Mouse (Mus musculus) stomach, embryonic 16.5 days (tissue): ENCODE measurements around the gene Akr1a1. TPM values are rescaled to one million over a fixed set of nuclear protein-coding genes. Genes with fewer than 3 reads are reported as not detected.

Source experiments
- ATAC-seq: fragments of 200-750 bp; cut with Nextera tagmentation; 2 replicates; pipeline ENCODE4 v1.8.0; 2017; ENCODE audit warnings: moderate number of reproducible peaks, moderate TSS enrichment; ENCODE audit not compliant: insufficient read depth, low FRiP score
- H3K27ac ChIP-seq: fragments of 300-500 bp; sonication (generic); 2 replicates; pipeline ENCODE4 v1.5.1; 2014; ENCODE audit warnings: low read length
- H3K27me3 ChIP-seq: fragments of 300-500 bp; sonication (generic); 2 replicates; pipeline ENCODE4 v1.6.1; 2014; ENCODE audit warnings: low read length, control low read depth, mixed read lengths; ENCODE audit not compliant: control insufficient read depth, insufficient read depth
- H3K36me3 ChIP-seq: fragments of 300-500 bp; sonication (generic); 2 replicates; pipeline ENCODE4 v1.6.1; 2014; ENCODE audit warnings: low read length; ENCODE audit not compliant: control insufficient read depth, insufficient read depth
- H3K4me1 ChIP-seq: fragments of 300-500 bp; sonication (generic); 2 replicates; pipeline ENCODE4 v1.6.1; 2014; ENCODE audit warnings: low read length, control low read depth, mixed read lengths; ENCODE audit not compliant: control insufficient read depth, insufficient read depth
- H3K4me2 ChIP-seq: fragments of 300-500 bp; sonication (generic); 2 replicates; pipeline ENCODE4 v1.6.1; 2014; ENCODE audit warnings: low read depth, low read length, mixed read lengths
- H3K4me3 ChIP-seq: fragments of 300-500 bp; sonication (generic); replicated peaks from 2 replicates; pipeline ENCODE4 v1.5.1; 2014; ENCODE audit warnings: mild to moderate bottlenecking, low read length
- H3K9ac ChIP-seq: fragments of 300-500 bp; sonication (generic); 2 replicates; pipeline ENCODE4 v1.6.1; 2014; ENCODE audit warnings: low read length
- H3K9me3 ChIP-seq: fragments of 300-500 bp; sonication (generic); replicated peaks from 2 replicates; pipeline ENCODE4 v1.6.1; 2016; ENCODE audit warnings: low read length, control low read depth; ENCODE audit not compliant: control insufficient read depth
- WGBS: fragments of 180-500 bp; shearing (Covaris S2); extraction: QIAGEN DNeasy Blood & Tissue Kit; methylation state at CpG from one replicate; pipeline ENCODE4 v1.1.7; 2014; 5-methylcytosine and 5-hydroxymethylcytosine counted together
- polyA plus RNA-seq: library from polyadenylated mRNA; unstranded; fragments of >200 nt; fragmentation: Nextera tagmentation; extraction: Ambion mirVana; gene quantifications from 2 replicates; pipeline ENCODE4 v1.2.1, GENCODE M21; 2015

Akr1a1 gene
- polyA plus RNA-seq, 1 experiment from 2014 or later: 784 TPM

DNA sequence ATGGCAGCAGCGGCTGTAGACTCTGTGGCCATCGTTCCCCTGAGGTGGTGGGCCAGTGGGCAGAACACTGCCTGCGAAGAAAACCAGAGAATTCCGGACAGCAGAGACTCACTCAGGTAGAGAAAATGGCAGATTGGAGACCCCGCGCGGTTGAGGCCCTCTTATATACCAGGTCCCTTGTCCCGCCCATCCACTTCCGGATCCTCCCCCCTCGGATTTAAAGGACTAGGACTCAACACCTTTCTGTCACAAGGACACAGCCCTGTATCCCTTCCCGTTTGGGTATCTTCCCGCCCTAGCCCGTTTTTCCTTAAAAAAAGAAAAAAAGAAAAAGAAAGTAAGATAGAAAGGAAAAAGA lies 24.1 kb downstream of the Akr1a1 start:
- Histone ChIP-seq H3K4me2 (peak overlapping the region; percentile 67), H3K4me1 (peaks cover 14% of the 10 kb centered on the region; the same call in 1 of the 2 replicates), H3K36me3 (no peaks in the 10 kb centered on the region), H3K9ac (peak overlapping the region; percentile 88), H3K9me3 (no peaks in the 10 kb centered on the region), H3K4me3 (peak overlapping the region; percentile 98), H3K27ac (peak overlapping the region; percentile 95), H3K27me3 (no peaks in the 10 kb centered on the region)
- 0% methylated on average over 13 of the region's 13 CpGs for WGBS
- peak; percentile 92 for ATAC-seq

DNA sequence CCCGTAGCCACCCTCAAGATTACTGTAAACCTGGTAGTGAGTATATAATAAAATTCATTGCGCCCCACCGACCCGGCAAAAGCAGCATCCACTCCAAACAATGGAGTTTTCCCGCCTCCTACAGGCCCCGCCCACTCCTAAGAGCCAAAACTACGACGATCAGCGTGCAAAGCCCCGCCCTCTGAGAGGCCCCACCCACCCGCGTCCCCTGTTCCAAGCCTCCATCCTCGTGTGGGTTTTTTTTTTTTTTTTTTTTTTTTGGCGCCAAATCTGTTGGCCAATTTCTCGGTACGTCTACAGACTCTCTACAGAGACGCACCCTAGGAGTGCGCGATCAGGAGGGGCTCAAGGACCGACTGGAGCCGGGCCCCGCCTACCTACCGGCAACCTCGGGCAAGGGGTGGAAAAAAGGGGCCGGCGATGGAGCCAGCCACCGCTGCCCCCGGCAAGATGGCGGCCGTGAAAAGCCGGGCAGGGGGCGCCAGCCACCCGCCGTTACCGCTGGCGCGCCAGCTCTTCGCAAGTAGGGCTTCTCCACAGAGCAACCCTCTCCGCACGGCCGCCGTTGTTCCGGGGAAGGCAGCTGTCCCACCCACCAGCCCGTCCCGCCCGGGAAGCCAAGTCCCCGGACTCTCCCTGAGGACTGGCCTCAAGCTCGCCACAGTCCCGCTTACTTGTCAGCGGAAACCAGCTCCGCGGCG lies 24.7 kb downstream of the Akr1a1 start:
- WGBS: under 1% methylated on average over 53 of the region's 53 CpGs
- no peaks in the 10 kb centered on the region for H3K27me3 ChIP-seq
- no peaks in the 10 kb centered on the region for H3K36me3 ChIP-seq
- H3K27ac ChIP-seq: peak overlapping the region; percentile 95
- ATAC-seq: peak; percentile 87
- H3K4me2 ChIP-seq: peak overlapping the region; percentile 67
- peak overlapping the region; percentile 88 for H3K9ac ChIP-seq
- no peaks in the 10 kb centered on the region for H3K9me3 ChIP-seq
- peak overlapping the region; percentile 98 for H3K4me3 ChIP-seq
- peaks cover 14% of the 10 kb centered on the region; the same call in 1 of the 2 replicates for H3K4me1 ChIP-seq

DNA sequence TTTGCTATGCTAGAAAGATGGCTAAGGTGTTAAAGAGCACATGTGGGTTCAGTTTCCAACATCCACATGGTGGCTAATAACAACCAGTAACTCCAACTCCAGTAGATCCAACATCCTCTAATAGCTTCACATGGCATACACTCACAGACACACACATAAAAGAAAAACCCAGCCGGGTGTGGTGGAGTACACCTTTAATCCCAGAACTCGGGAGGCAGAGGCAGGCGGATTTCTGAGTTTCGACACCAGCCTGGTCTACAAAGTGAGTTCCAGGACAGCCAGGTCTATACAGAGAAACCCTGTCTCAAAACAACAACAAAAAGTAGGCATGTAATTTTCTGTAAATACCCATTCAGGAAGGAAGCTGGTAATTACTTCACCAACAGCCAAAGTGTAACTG lies 26.6 kb downstream of the Akr1a1 start:
- H3K27ac ChIP-seq: no peak overlapping the region
- no peaks in the 10 kb centered on the region for H3K27me3 ChIP-seq
- H3K36me3 ChIP-seq: no peaks in the 10 kb centered on the region
- H3K4me3 ChIP-seq: no peak overlapping the region
- H3K9ac ChIP-seq: no peak overlapping the region
- peaks cover 14% of the 10 kb centered on the region; the same call in 1 of the 2 replicates for H3K4me1 ChIP-seq
- ATAC-seq: no peak
- no peak overlapping the region for H3K4me2 ChIP-seq
- 92% methylated on average over 4 of the region's 4 CpGs for WGBS
- H3K9me3 ChIP-seq: no peaks in the 10 kb centered on the region

DNA sequence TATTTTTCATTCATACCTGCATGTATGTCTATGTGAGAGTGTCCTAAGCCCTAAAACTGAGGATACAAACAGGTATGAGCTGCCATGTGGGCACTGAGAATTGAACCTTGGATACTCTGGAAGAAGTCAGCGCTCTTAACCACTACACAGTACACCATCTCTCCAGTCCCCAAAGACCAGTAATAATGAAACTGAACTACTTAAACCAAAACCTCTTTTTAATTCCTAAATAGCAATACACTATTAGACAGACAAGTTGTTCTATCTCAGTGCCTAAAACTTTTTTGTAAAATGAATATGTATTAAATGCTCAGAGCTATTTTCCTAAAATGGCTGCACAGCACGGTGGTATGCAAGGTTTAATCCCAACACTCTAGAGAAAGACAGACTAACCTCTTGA lies 36.2 kb downstream of the Akr1a1 start:
- no peak overlapping the region for H3K4me2 ChIP-seq
- no peaks in the 10 kb centered on the region for H3K9me3 ChIP-seq
- peaks cover 14% of the 10 kb centered on the region; the same call in 1 of the 2 replicates for H3K36me3 ChIP-seq
- 95% methylated on average over 2 of the region's 2 CpGs for WGBS
- no peak for ATAC-seq
- no peaks in the 10 kb centered on the region for H3K27me3 ChIP-seq
- no peak overlapping the region for H3K4me3 ChIP-seq
- no peak overlapping the region for H3K27ac ChIP-seq
- no peaks in the 10 kb centered on the region for H3K4me1 ChIP-seq
- no peak overlapping the region for H3K9ac ChIP-seq

DNA sequence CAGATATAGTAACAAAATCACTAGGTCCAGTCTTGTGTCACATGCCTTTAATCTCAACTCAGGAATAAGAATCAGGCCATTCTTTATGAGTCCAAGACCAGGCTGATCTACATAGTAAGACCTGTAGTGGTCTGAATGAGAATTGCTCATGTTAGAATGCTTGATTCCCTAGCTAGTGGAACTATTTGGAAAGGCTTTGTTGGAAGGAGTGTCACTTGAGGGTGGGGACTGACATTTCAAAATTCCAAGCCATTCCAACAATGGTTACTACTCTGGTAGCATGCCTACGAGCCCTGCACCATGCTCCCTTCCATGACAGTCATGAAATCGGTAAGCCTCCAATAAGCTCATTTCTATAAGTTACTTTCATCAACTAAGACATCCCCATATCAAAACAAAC lies 38.9 kb downstream of the Akr1a1 start:
- Histone ChIP-seq H3K4me3 (no peak overlapping the region), H3K9ac (no peak overlapping the region), H3K27ac (no peak overlapping the region), H3K4me2 (no peak overlapping the region), H3K27me3 (no peaks in the 10 kb centered on the region), H3K4me1 (no peaks in the 10 kb centered on the region), H3K9me3 (no peaks in the 10 kb centered on the region), H3K36me3 (peaks cover 17% of the 10 kb centered on the region; the same call in 1 of the 2 replicates)
- no peak for ATAC-seq
- 96% methylated on average over 2 of the region's 2 CpGs for WGBS

DNA sequence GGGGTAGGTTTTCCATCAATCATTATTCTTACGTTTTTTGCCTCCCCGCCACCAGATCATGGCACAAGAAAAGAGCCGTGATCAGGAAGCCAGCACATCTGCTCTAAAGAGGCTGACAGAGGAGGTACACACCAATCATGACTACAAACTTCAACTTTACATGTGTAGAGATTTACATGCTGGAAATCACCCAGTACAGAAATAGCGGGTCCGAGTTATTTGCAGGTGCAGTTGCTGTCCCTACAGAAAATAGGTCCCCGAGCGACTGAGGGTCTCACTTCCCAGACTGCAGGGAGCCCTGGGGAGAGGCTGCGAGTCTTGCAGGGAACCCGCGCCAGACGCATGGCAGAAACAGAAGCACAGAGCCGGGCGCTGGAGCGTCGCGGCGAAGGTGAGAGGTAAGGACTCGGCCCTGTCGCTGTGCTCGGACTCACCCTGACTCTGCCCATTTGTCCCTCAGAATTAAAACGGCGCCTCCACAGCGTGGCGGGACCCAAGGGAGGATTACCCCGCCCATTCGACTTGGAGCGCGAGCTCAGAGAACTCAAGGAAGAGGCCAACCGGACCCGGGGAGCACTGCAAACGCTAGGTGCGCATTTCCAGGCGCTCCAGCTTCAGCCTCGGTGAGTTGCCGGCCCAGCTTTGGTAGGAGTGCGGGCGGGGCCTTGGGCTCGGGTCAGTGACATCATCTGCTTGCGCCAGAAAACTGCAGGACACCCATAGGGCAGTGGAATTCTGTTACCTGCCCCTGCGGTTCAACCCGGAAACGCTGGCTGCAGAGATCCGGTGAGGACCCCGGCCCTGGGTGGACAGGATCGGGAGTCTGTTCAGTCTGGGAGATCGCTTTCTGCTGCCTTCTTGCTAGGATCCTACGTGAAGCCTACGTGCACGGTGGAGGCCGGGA lies 54.2 kb downstream of the Akr1a1 start:
- peak; percentile 98 for ATAC-seq
- Histone ChIP-seq H3K4me1 (peaks cover 17% of the 10 kb centered on the region), H3K27me3 (no peaks in the 10 kb centered on the region), H3K36me3 (peaks cover 16% of the 10 kb centered on the region), H3K4me2 (peak overlapping the region; percentile 72), H3K4me3 (peak overlapping the region; percentile 55), H3K9me3 (no peaks in the 10 kb centered on the region; the same call in 1 of the 2 replicates), H3K9ac (peak overlapping the region; percentile 87), H3K27ac (peak overlapping the region; percentile 89)
- WGBS: under 1% methylated on average over 50 of the region's 50 CpGs

DNA sequence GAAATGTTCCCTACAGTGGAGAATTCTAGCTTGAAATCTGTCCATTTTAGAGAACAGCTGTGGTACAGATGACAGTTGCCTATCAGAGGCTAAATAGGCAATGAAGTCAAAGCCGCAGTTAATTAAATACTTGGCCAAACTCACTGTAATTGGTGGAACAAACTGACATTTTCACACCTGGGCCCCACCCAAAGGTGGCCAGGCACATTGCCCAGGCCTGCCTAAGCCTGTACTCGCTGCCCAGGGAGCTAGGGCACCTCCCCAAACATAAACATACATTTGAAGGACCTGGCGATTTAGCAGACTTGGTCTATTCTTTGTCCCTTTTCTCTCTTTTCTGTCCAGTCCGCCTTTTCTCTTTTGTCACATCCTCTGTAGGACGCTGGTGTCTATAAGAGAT lies 55.1 kb downstream of the Akr1a1 start, which contains the start of gene Ccdc17:
TSS of gene Ccdc17 (plus strand) at position 276 of the 400 bp plus-strand sequence.
- peaks cover 15% of the 10 kb centered on the region for H3K36me3 ChIP-seq
- H3K4me3 ChIP-seq: peak within 1 kb of the TSS; percentile 55
- no peak for ATAC-seq
- H3K4me2 ChIP-seq: peak within 1 kb of the TSS; percentile 72
- H3K9ac ChIP-seq: peak within 1 kb of the TSS; percentile 87
- peaks cover 17% of the 10 kb centered on the region for H3K4me1 ChIP-seq
- H3K9me3 ChIP-seq: no peaks in the 10 kb centered on the region; the same call in 1 of the 2 replicates
- H3K27me3 ChIP-seq: no peaks in the 10 kb centered on the region
- 22% methylated on average over 5 of the region's 5 CpGs for WGBS
- peak within 1 kb of the TSS; percentile 89 for H3K27ac ChIP-seq

DNA sequence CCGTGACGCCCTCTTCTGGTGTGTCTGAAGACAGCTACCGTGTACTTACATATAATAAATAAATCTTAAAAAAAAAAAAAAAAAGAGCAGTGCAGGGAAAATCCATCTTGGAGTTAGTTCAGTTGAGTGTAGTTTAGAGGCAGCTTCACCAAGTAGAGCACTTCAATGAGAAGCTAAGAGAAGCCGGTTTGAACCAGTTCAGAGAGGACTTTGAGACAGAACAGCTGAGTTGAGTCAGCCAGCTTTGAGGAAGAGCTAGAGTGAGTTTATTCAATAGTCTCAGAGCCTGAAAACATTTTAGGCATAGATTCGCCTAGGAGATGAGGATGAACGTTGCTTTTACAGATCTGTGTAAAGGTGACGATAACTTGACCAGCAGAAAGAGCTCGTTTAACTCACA lies 55.7 kb downstream of the Akr1a1 start:
- ATAC-seq: no peak
- Histone ChIP-seq H3K4me2 (no peak overlapping the region), H3K9me3 (no peaks in the 10 kb centered on the region; the same call in 1 of the 2 replicates), H3K9ac (no peak overlapping the region), H3K4me1 (peaks cover 17% of the 10 kb centered on the region), H3K36me3 (peaks cover 11% of the 10 kb centered on the region), H3K27ac (no peak overlapping the region), H3K4me3 (no peak overlapping the region), H3K27me3 (no peaks in the 10 kb centered on the region)
- WGBS: 74% methylated on average over 8 of the region's 8 CpGs
